Mouse (Mus musculus) bone marrow macrophage, adult 2 months (primary cell): ENCODE measurements around the gene Sugct.

Source experiments
- CTCF ChIP-seq: IDR thresholded peaks from 2 replicates; pipeline ENCODE4 v1.5.1; 2012; ENCODE audit warnings: low read depth, mild to moderate bottlenecking, low read length, moderate library complexity
- POLR2A ChIP-seq: IDR thresholded peaks from 2 replicates; pipeline ENCODE4 v1.6.1; 2012; ENCODE audit warnings: mild to moderate bottlenecking, low read depth, low read length, borderline replicate concordance

GRCm38 (mm10) chr13:17671122-17671521, 24.2 kb downstream of the Sugct start:
- TF ChIP-seq CTCF (no peak), POLR2A (no peak)
